Mouse (Mus musculus) intestine, embryonic 15.5 days (tissue): ENCODE measurements at regions not wholly inside any gene's neighbourhood (a gene's known extent, or its start where the extent isn't known, plus 50 kb on each side); places are given as distances from the start of the nearest gene placed in this dataset.

Source experiments
- ATAC-seq: fragments of 200-750 bp; cut with Nextera tagmentation; 2 replicates; pipeline ENCODE4 v1.8.0; 2017; ENCODE audit warnings: moderate TSS enrichment, moderate library complexity
- H3K27ac ChIP-seq: fragments of 300-500 bp; sonication (generic); 2 replicates; pipeline ENCODE4 v1.5.1; 2015; ENCODE audit warnings: mild to moderate bottlenecking, inconsistent platforms
- H3K27me3 ChIP-seq: fragments of 300-500 bp; sonication (generic); replicated peaks from 2 replicates; pipeline ENCODE4 v1.6.1; 2015; ENCODE audit warnings: inconsistent platforms
- H3K36me3 ChIP-seq: fragments of 300-500 bp; sonication (generic); 2 replicates; pipeline ENCODE4 v1.6.1; 2015; ENCODE audit warnings: inconsistent platforms
- H3K4me1 ChIP-seq: fragments of 300-500 bp; sonication (generic); replicated peaks from 2 replicates; pipeline ENCODE4 v1.6.1; 2015; ENCODE audit warnings: inconsistent platforms
- H3K4me2 ChIP-seq: fragments of 300-500 bp; sonication (generic); replicated peaks from 2 replicates; pipeline ENCODE4 v1.6.1; 2015; ENCODE audit warnings: mild to moderate bottlenecking, inconsistent platforms
- H3K4me3 ChIP-seq: fragments of 300-500 bp; sonication (generic); replicated peaks from 2 replicates; pipeline ENCODE4 v1.5.1; 2015; ENCODE audit warnings: inconsistent platforms
- H3K9ac ChIP-seq: fragments of 300-500 bp; sonication (generic); 2 replicates; pipeline ENCODE4 v1.6.1; 2015; ENCODE audit warnings: inconsistent platforms
- H3K9me3 ChIP-seq: fragments of 300-500 bp; sonication (generic); 2 replicates; pipeline ENCODE4 v1.6.1; 2016; ENCODE audit warnings: inconsistent platforms
- WGBS: fragments of 180-500 bp; shearing (Covaris S2); methylation state at CpG from one replicate; pipeline ENCODE4 v1.1.7; 2015; 5-methylcytosine and 5-hydroxymethylcytosine counted together

- H3K4me3 ChIP-seq: no peak overlapping the region
- H3K27ac ChIP-seq: no peak overlapping the region
- no peaks in the 10 kb centered on the region for H3K36me3 ChIP-seq
- no peak overlapping the region for H3K9ac ChIP-seq
- H3K27me3 ChIP-seq: no peaks in the 10 kb centered on the region
- 51% methylated on average over 23 of the region's 23 CpGs for WGBS
- no peak overlapping the region for H3K4me2 ChIP-seq
- no peak for ATAC-seq
- 0 out of 2 replicates have a peak, but pooled peaks cover 7% of the 10 kb centered on the region for H3K4me1 ChIP-seq
- no peaks in the 10 kb centered on the region for H3K9me3 ChIP-seq
Observed at GRCm38 (mm10) chr13:44581947-44582766, 147.1 kb upstream of the Jarid2 start.

- H3K36me3 ChIP-seq: no peaks in the 10 kb centered on the region
- H3K9ac ChIP-seq: no peak overlapping the region
- 0 out of 2 replicates have a peak, but pooled peaks cover 7% of the 10 kb centered on the region for H3K4me1 ChIP-seq
- no peaks in the 10 kb centered on the region for H3K9me3 ChIP-seq
- no peak for ATAC-seq
- H3K27me3 ChIP-seq: no peaks in the 10 kb centered on the region
- WGBS: 55% methylated on average over 2 of the region's 2 CpGs
- no peak overlapping the region for H3K4me2 ChIP-seq
- H3K4me3 ChIP-seq: no peak overlapping the region
- no peak overlapping the region for H3K27ac ChIP-seq
Observed at GRCm38 (mm10) chr13:44582767-44583085, 146.5 kb upstream of the Jarid2 start.

- ATAC-seq: no peak
- Histone ChIP-seq H3K9me3 (no peaks in the 10 kb centered on the region), H3K4me3 (no peak overlapping the region), H3K36me3 (no peaks in the 10 kb centered on the region), H3K27ac (no peak overlapping the region), H3K4me2 (no peak overlapping the region), H3K4me1 (0 out of 2 replicates have a peak, but pooled peaks cover 7% of the 10 kb centered on the region), H3K27me3 (no peaks in the 10 kb centered on the region), H3K9ac (no peak overlapping the region)
- 76% methylated on average over 5 of the region's 5 CpGs for WGBS
Observed at GRCm38 (mm10) chr13:44583614-44584013, 145.7 kb upstream of the Jarid2 start.

GRCm38 (mm10) chr13:44584151-44584550, 145.1 kb upstream of the Jarid2 start:
- no peak overlapping the region for H3K4me3 ChIP-seq
- no peaks in the 10 kb centered on the region for H3K36me3 ChIP-seq
- ATAC-seq: no peak
- WGBS: 32% methylated on average over 8 of the region's 8 CpGs
- 0 out of 2 replicates have a peak overlapping the region, but pooled peaks have one; percentile 11 for H3K4me2 ChIP-seq
- no peak overlapping the region for H3K27ac ChIP-seq
- H3K9me3 ChIP-seq: no peaks in the 10 kb centered on the region
- H3K4me1 ChIP-seq: 0 out of 2 replicates have a peak, but pooled peaks cover 7% of the 10 kb centered on the region
- no peak overlapping the region for H3K9ac ChIP-seq
- H3K27me3 ChIP-seq: no peaks in the 10 kb centered on the region

- Histone ChIP-seq H3K4me2 (no peak overlapping the region), H3K9ac (no peak overlapping the region), H3K4me1 (0 out of 2 replicates have a peak, but pooled peaks cover 7% of the 10 kb centered on the region), H3K27ac (no peak overlapping the region), H3K4me3 (no peak overlapping the region), H3K9me3 (no peaks in the 10 kb centered on the region), H3K27me3 (no peaks in the 10 kb centered on the region), H3K36me3 (no peaks in the 10 kb centered on the region)
- 46% methylated on average over 4 of the region's 4 CpGs for WGBS
- no peak for ATAC-seq
Observed at GRCm38 (mm10) chr13:44584551-44584950, 144.7 kb upstream of the Jarid2 start.

- Histone ChIP-seq H3K4me3 (no peak overlapping the region), H3K4me1 (0 out of 2 replicates have a peak, but pooled peaks cover 3% of the 10 kb centered on the region), H3K27me3 (no peaks in the 10 kb centered on the region), H3K4me2 (no peak overlapping the region), H3K27ac (no peak overlapping the region), H3K9ac (no peak overlapping the region), H3K9me3 (no peaks in the 10 kb centered on the region), H3K36me3 (no peaks in the 10 kb centered on the region)
- no peak for ATAC-seq
- 42% methylated on average over 4 of the region's 4 CpGs for WGBS
Observed at GRCm38 (mm10) chr13:44587846-44588245, 141.4 kb upstream of the Jarid2 start.

- Histone ChIP-seq H3K4me2 (no peak overlapping the region), H3K27ac (no peak overlapping the region), H3K4me3 (no peak overlapping the region), H3K36me3 (no peaks in the 10 kb centered on the region), H3K9me3 (no peaks in the 10 kb centered on the region), H3K4me1 (no peaks in the 10 kb centered on the region), H3K27me3 (no peaks in the 10 kb centered on the region), H3K9ac (no peak overlapping the region)
- WGBS: 96% methylated on average over 5 of the region's 5 CpGs
- no peak for ATAC-seq
Observed at GRCm38 (mm10) chr13:44594645-44595044, 134.6 kb upstream of the Jarid2 start.

GRCm38 (mm10) chr13:44597666-44598065, 131.6 kb upstream of the Jarid2 start:
- no peak overlapping the region for H3K27ac ChIP-seq
- no peaks in the 10 kb centered on the region for H3K27me3 ChIP-seq
- H3K4me3 ChIP-seq: no peak overlapping the region
- H3K9me3 ChIP-seq: no peaks in the 10 kb centered on the region
- H3K9ac ChIP-seq: no peak overlapping the region
- H3K36me3 ChIP-seq: no peaks in the 10 kb centered on the region
- ATAC-seq: no peak
- no peak overlapping the region for H3K4me2 ChIP-seq
- WGBS: 62% methylated on average over 1 of the region's 1 CpGs
- no peaks in the 10 kb centered on the region for H3K4me1 ChIP-seq

- H3K36me3 ChIP-seq: no peaks in the 10 kb centered on the region
- H3K27ac ChIP-seq: no peak overlapping the region
- WGBS: 96% methylated on average over 2 of the region's 2 CpGs
- no peak overlapping the region for H3K4me3 ChIP-seq
- no peak overlapping the region for H3K9ac ChIP-seq
- no peak for ATAC-seq
- H3K4me2 ChIP-seq: no peak overlapping the region
- no peaks in the 10 kb centered on the region for H3K4me1 ChIP-seq
- H3K9me3 ChIP-seq: no peaks in the 10 kb centered on the region
- no peaks in the 10 kb centered on the region for H3K27me3 ChIP-seq
Observed at GRCm38 (mm10) chr13:44601024-44601423, 128.2 kb upstream of the Jarid2 start.

GRCm38 (mm10) chr13:44602658-44603057, 126.6 kb upstream of the Jarid2 start:
- 48% methylated on average over 6 of the region's 6 CpGs for WGBS
- Histone ChIP-seq H3K9me3 (no peaks in the 10 kb centered on the region), H3K4me1 (no peaks in the 10 kb centered on the region), H3K9ac (no peak overlapping the region), H3K4me3 (no peak overlapping the region), H3K27me3 (no peaks in the 10 kb centered on the region), H3K27ac (no peak overlapping the region), H3K36me3 (no peaks in the 10 kb centered on the region), H3K4me2 (no peak overlapping the region)
- ATAC-seq: no peak

- Histone ChIP-seq H3K4me2 (no peak overlapping the region), H3K27ac (no peak overlapping the region), H3K4me3 (no peak overlapping the region), H3K9me3 (no peaks in the 10 kb centered on the region), H3K27me3 (no peaks in the 10 kb centered on the region), H3K36me3 (no peaks in the 10 kb centered on the region), H3K4me1 (no peaks in the 10 kb centered on the region), H3K9ac (no peak overlapping the region)
- 80% methylated on average over 13 of the region's 13 CpGs for WGBS
- ATAC-seq: no peak
Observed at GRCm38 (mm10) chr13:44607316-44608285, 121.7 kb upstream of the Jarid2 start.

GRCm38 (mm10) chr13:44608286-44608675, 121.0 kb upstream of the Jarid2 start:
- Histone ChIP-seq H3K4me1 (no peaks in the 10 kb centered on the region), H3K9me3 (no peaks in the 10 kb centered on the region), H3K27me3 (no peaks in the 10 kb centered on the region), H3K27ac (no peak overlapping the region), H3K4me3 (no peak overlapping the region), H3K36me3 (no peaks in the 10 kb centered on the region), H3K4me2 (no peak overlapping the region), H3K9ac (no peak overlapping the region)
- 87% methylated on average over 3 of the region's 3 CpGs for WGBS
- ATAC-seq: no peak
